Mouse (Mus musculus) heart, postnatal 14 days (tissue): ENCODE results near the gene Coq3. TPM values are rescaled to one million over a fixed set of nuclear protein-coding genes. Genes with fewer than 3 reads are reported as not detected.

Source experiments
- total RNA-seq, 2 experiments: library from RNA; stranded (reverse); gene quantifications; 2 replicates each; pipeline ENCODE4 v1.2.3; 2021

Gene Coq3
- total RNA-seq, 2 experiments from 2014 or later, result 32.4 to 34.2 TPM

Other genes with a start within 250 kb of the Coq3 start
- gene Prdm13, start 193.7 kb upstream of the Coq3 start, total RNA-seq, result not detected
- 10 to 100 TPM; 13.7 to 17.2 TPM for gene Ccnc, start 152.0 kb upstream of the Coq3 start, total RNA-seq
- 10 to 100 TPM; 12.6 to 17.1 TPM for gene Usp45, start 112.5 kb upstream of the Coq3 start, total RNA-seq
- gene Tstd3, start 112.5 kb upstream of the Coq3 start, total RNA-seq, result 10 to 100 TPM; 12.5 TPM
- gene Pnisr, start 32.1 kb upstream of the Coq3 start, total RNA-seq, result 10 to 100 TPM; 38.7 to 56.3 TPM
- 1 to 10 TPM in 1 of 2 experiments, under 1 TPM in 1; 0.79 to 1.0 TPM for gene Faxc, start 51.7 kb downstream of the Coq3 start, total RNA-seq